Mouse (Mus musculus): Measurements from ENCODE around the gene Dlg1. TPM values are rescaled to one million over a fixed set of nuclear protein-coding genes. Genes with fewer than 3 reads are reported as not detected.
A peak's percentile ranks its signal among the peaks of the same experiment; 100 is the strongest.
"Not testable (repeated sequence)": the region's sequence is repeated elsewhere in the genome, so short reads cannot be mapped to it uniquely, and the experiment has no call there.

Dlg1 gene
- total RNA-seq, 2 experiments from 2014 or later = 103 TPM

DNA sequence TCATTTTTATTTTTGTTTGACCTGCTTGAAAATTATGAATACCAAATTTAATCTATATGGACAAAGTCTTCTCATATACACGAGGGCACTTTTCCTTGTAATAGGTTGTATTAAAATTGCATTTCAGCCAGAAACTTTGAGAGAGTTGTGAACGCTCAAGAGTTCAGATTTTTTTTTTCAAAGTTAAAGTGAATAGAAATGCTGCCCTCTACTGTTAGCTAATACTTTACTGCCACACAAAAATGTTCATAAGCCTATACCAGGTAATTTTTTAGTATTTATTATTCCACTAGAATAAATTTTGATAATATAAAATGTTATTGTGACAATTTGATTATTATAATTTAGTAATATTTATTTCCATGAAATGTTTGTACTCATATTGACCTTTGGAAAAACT lies 42.0 kb downstream of the Dlg1 start:
- intact Hi-C loops (cut with DNase I) = loop anchor here (5.0 kb wide), 1 partner anchor 248 kb away; no protein-coding TSS in a partner anchor
- DNase-seq (ENCODE audit: extremely low spot score in 1 of 2, low spot score in 2 of 2) = no peak

DNA sequence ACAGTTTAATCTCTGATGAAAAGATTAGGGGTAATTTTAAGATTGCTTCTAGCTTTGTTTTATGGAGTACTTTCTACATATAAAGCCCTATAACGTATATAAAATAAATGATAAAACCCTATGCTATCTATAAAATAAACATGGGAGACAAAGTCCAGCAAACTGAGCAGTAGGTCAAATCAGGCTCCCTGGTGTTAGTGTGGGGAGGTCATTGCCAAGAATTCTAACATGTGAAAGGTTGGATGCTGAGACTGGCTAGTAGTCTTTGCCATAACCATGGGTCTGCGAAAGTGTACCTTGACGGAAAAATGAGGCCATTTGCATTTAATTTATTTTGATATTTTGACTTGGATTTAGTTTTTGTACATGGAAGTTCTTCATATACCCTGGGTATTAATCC lies 42.7 kb downstream of the Dlg1 start:
- no peak for DNase-seq (ENCODE audit: extremely low spot score in 1 of 2, low spot score in 2 of 2)
- intact Hi-C loops (cut with DNase I) = loop anchor here (5.0 kb wide), 1 partner anchor 249 kb away; no protein-coding TSS in a partner anchor

DNA sequence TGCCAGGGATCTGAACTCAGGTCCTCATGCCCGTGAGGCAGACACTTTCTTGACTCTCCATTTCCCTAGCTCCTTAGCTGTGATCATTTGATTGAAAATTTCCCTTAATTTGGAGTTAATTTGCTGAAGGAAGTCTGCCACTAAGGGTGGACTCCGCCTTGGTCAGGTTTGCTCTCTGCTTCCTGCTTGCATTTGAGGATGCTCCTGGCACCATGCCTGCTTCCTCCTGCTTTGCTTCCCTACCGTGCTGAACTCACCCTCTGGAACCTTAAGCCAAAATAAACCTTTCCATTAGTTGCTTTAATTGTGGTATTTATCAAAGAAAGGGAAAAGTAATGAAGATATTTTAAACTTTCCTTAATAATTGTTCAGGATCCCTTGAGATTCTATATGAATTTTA lies 44.1 kb downstream of the Dlg1 start:
- DNase-seq (ENCODE audit: extremely low spot score in 1 of 2, low spot score in 2 of 2) = peak in 1 of 2 experiments; percentile 34
- intact Hi-C loops (cut with DNase I) = loop anchor here (5.0 kb wide), 1 partner anchor 250 kb away; no protein-coding TSS in a partner anchor

GRCm38 (mm10) chr16:31722991-31723390 lies 59.7 kb downstream of the Dlg1 start:
- intact Hi-C loops (cut with DNase I) = no loop called here
- DNase-seq (ENCODE audit: extremely low spot score in 1 of 2, low spot score in 2 of 2) = no peak

DNA sequence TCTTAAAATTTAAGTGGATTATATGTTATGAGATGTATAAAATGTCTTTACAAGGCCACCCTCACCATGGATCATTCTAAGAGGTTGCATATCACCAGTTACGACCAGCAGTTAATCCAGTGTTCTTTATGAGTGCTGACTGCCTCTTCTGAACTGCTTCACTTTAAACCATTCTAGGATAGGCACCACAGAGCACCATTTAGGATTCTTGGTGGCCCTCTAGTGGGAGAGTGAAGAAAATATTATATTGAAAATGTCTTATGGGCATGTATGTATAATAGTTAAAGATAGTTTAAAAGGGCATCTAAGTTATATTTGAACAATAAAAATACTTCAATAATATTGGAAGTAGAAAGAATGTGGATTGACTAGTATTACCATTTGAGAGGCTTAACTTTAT lies 60.9 kb downstream of the Dlg1 start:
- intact Hi-C loops (cut with DNase I) = no loop called here
- peak in 1 of 2 experiments; percentile 16 for DNase-seq (ENCODE audit: extremely low spot score in 1 of 2, low spot score in 2 of 2)

DNA sequence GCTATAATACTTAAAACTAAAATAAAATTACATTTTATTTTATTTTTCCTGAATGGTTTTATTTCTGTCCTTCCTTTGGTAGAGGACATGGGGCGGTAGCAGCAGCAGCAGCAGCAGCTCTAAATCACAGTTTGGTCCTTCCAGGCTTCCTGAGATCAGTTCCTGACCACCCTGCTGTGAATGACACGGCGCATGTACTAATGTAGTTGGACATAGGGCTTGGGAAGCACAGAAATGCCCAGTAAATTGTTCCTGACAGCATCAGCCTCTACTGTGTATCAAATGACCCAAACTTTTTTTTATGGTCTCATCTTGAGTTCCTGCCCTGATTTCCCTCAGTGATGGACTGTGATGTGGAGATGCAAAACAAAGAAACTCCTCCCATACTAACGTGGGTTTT lies 61.6 kb downstream of the Dlg1 start:
- intact Hi-C loops (cut with DNase I) = no loop called here

GRCm38 (mm10) chr16:31730971-31731370 lies 67.7 kb downstream of the Dlg1 start:
- DNase-seq (ENCODE audit: extremely low spot score in 1 of 2, low spot score in 2 of 2); intact Hi-C loops (cut with DNase I): not testable (repeated sequence)

More for the DNA sequence above, 61.6 kb downstream of the Dlg1 start:
- no peak for DNase-seq (ENCODE audit: extremely low spot score in 1 of 2, low spot score in 2 of 2)

GRCm38 (mm10) chr16:31737081-31737480 lies 73.8 kb downstream of the Dlg1 start:
- DNase-seq (ENCODE audit: extremely low spot score in 1 of 2, low spot score in 2 of 2) = no peak
- intact Hi-C loops (cut with DNase I) = no loop called here

GRCm38 (mm10) chr16:31737761-31738160 lies 74.5 kb downstream of the Dlg1 start:
- intact Hi-C loops (cut with DNase I) = no loop called here
- DNase-seq (ENCODE audit: extremely low spot score in 1 of 2, low spot score in 2 of 2) = no peak

DNA sequence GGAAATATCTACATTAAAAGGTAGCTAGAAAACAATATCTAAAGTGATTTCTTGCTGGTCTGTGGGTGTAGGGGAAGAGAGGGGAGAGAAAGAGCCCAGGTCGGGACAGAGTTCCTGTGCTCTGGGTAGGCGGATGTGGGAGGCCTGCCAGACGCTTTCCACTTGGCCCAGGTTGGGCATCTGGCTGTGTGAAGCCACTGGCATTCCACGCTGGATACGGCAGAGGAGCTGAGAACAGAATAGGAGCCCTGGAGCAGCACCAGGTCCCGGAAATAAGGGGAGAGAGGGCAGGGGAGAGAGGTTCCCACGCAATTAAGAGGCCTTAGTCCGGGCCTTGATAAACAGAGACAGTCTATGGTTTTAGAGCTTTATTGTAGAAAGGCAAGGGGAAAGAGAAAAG lies 77.0 kb downstream of the Dlg1 start:
- no peak for DNase-seq (ENCODE audit: extremely low spot score in 1 of 2, low spot score in 2 of 2)
- intact Hi-C loops (cut with DNase I) = no loop called here

DNA sequence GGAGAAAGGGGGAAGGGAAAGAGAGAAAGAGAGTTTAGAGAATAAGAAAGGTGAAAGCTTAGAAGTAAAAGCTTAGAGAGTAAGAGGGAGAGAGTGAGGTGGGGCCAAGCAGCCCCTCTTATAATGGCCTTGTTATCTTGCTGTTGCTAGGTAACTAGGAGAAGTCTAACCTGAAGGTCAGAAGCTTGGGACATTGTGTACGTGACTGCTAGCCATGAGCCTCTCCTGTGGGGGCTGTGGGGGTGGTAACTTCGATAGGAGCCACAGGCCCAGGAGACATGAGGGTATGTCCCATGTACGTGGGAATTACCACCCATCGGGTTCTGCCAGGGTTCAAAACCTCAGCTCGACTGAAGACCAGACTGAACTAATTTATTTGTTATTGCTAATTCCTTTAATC lies 77.5 kb downstream of the Dlg1 start:
- intact Hi-C loops (cut with DNase I) = no loop called here
- DNase-seq (ENCODE audit: extremely low spot score in 1 of 2, low spot score in 2 of 2) = no peak

- intact Hi-C loops (cut with DNase I) = no loop called here
- DNase-seq (ENCODE audit: extremely low spot score in 1 of 2, low spot score in 2 of 2) = peak in 1 of 2 experiments; percentile 58
Observed at GRCm38 (mm10) chr16:31750526-31750925, 87.3 kb downstream of the Dlg1 start.

GRCm38 (mm10) chr16:31754172-31755025 lies 91.2 kb downstream of the Dlg1 start:
- peak; percentile 40 to 52 for DNase-seq (ENCODE audit: extremely low spot score in 1 of 2, low spot score in 2 of 2)
- intact Hi-C loops (cut with DNase I) = no loop called here

DNA sequence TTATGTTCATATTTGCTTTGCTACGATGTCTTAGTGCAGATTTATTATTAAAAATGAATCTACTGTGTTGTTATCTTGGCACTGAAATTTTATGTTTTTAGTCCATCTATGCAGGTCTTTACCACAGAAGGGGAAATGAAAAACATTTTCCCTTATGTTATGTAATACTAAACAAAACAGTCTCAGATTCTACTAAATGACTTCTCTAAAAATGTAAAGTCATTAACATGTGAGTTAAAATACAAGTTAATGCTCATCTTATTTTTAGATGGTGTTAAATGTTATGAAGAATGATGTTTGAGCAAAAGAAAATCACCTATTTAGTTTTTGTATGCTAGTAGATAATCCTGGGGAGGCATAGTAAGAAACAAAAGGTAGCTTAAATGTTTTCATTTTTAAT lies 91.8 kb downstream of the Dlg1 start:
- no peak for DNase-seq (ENCODE audit: extremely low spot score in 1 of 2, low spot score in 2 of 2)
- intact Hi-C loops (cut with DNase I) = no loop called here

DNA sequence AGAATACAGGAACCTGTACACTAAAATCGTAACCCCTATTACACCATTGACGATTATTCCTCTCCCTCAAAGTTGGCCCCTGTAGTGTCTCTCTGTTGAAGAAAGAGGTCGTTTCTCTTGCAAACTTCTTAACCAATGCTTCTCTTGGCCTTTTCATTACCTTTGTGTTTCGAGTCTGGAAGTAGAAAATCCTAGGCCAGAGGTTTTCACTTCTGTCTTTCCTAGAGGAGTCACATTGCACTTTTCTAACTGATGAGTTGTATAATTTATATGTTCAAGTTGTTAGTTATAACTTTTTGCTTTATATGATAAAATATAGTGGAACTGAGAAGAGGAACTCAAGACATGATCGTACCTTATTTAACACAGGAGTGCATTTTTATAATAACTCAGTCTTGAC lies 93.2 kb downstream of the Dlg1 start:
- intact Hi-C loops (cut with DNase I) = no loop called here
- no peak for DNase-seq (ENCODE audit: extremely low spot score in 1 of 2, low spot score in 2 of 2)

GRCm38 (mm10) chr16:31757606-31758005 lies 94.4 kb downstream of the Dlg1 start:
- no peak for DNase-seq (ENCODE audit: extremely low spot score in 1 of 2, low spot score in 2 of 2)
- intact Hi-C loops (cut with DNase I) = no loop called here

GRCm38 (mm10) chr16:31759416-31759815 lies 96.2 kb downstream of the Dlg1 start:
- DNase-seq (ENCODE audit: extremely low spot score in 1 of 2, low spot score in 2 of 2) = no peak
- intact Hi-C loops (cut with DNase I) = no loop called here

DNA sequence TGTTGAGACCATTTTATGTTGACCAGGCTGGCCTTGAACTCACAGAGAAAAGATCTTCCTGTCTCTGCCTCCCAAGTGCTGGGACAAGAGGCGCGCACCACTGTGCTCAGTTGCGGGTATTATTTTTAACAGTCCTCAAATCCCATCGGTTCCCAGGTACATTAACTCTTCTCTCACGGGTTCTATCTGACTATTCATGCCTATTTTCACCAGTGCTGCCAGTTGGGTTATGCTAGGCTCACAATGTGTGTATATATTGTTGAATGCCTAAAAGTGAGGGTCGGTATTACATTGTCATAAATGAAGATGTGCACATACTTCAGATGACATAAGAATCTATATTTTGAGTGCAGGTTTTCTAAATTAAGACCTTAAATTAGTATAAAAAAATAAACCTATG lies 103.1 kb downstream of the Dlg1 start:
- no peak for DNase-seq (ENCODE audit: extremely low spot score in 1 of 2, low spot score in 2 of 2)
- intact Hi-C loops (cut with DNase I) = no loop called here

DNA sequence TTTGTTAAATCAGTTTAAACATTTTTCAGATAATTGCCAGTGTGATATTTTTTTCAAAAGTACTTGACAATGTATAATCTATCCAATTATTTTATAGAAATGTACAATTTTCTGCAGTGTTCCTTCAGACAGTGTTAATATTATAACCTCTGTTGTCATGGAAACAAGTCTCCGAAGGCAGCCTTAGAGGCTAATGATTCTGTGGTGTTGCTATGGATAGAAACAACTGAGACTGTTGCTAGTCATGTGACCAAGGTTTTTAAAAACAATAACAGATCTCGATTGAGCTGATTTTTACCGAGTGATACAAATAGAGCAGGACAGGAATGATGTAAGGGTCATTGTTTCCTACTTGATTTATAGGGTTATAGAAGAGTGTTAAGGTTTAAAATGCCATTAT lies 103.5 kb downstream of the Dlg1 start:
- intact Hi-C loops (cut with DNase I) = no loop called here

GRCm38 (mm10) chr16:31775924-31776323 lies 112.7 kb downstream of the Dlg1 start:
- intact Hi-C loops (cut with DNase I) = no loop called here
- no peak for DNase-seq (ENCODE audit: extremely low spot score in 1 of 2, low spot score in 2 of 2)

More for the DNA sequence above, 103.5 kb downstream of the Dlg1 start:
- DNase-seq (ENCODE audit: extremely low spot score in 1 of 2, low spot score in 2 of 2) = no peak

DNA sequence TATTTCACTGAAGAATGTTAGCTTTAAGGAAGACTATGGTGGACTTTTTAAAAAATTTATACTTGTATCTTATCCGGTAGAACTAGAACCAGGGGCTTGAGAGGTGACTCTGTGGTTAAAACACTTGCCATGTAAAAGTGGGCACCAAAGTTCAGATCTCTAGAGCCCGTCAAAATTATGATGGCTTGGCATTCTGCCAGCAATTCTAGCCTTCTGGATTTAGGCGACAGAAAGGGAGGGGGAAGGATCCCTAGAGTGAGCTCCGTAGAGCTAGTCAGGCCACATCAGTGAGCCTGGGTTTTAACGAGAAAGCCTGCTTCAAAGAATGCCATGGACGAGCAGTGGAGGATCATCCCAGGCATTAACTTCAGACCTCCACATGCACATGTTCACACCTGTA lies 117.8 kb downstream of the Dlg1 start:
- no peak for DNase-seq (ENCODE audit: extremely low spot score in 1 of 2, low spot score in 2 of 2)
- intact Hi-C loops (cut with DNase I) = no loop called here

Data from left cerebral cortex, postnatal 10 days (tissue).